Mouse (Mus musculus): Measurements from ENCODE around the gene Olfr1242.

The Olfr1242 gene

DNA sequence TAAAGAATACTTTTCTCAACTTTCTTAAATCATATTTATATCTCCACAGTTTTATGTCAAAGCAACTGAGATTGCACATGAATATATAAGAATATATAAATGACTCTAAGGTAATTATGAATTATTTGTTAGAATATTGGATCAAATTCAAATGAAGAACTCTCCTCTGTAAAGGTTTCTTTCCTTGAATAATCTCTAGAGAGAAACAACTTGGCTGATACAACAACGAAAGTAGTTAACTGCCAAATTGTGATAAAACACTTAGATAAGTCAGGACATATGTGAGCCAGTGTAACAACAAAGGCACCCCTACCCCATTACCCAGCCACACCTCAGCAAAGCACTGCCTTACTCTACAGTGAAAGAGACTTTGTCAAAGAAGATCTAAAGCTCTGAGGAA, at the start of gene Olfr1242:
Gene Olfr1242, minus strand, starts transcription at position 101 of the 400 bp plus-strand sequence.
- no peak for DNase-seq

GRCm38 (mm10) chr2:89544516-89544915, 46.4 kb upstream of the Olfr1242 start:
- no peak for DNase-seq

GRCm38 (mm10) chr2:89539923-89540322, 41.8 kb upstream of the Olfr1242 start:
- no peak for DNase-seq

DNA sequence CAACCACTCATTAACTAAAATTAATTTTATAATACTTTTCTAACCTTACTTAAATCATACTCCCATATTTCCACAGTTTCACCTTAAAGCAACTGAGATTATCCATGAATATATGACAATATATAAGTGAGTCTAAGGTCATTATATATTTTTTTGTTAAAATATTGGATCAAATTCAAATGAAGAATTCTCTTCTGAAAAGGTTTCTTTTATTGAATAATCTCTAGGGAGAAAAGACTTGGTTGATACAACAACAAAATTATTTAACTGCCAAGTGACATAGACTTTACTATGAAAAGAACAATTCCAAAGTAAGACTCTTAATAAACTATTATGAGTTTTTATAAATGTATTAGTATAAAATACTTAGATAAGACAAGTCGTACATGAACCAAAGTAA, 33.3 kb upstream of the Olfr1242 start, which contains the start of gene Olfr1243:
Gene Olfr1243, minus strand, starts transcription at position 101 of the 400 bp plus-strand sequence.
- DNase-seq: no peak

GRCm38 (mm10) chr2:89487026-89487425, 11.1 kb downstream of the Olfr1242 start, which contains the start of gene Olfr1241:
Gene Olfr1241, minus strand, starts transcription at chr2:89487126.
- DNase-seq: no peak

GRCm38 (mm10) chr2:89442900-89443299, 55.2 kb downstream of the Olfr1242 start, which contains the start of gene Olfr1240:
Gene Olfr1240, minus strand, starts transcription at chr2:89443000.
- DNase-seq: no peak
